Mouse (Mus musculus): ENCODE measurements around the gene Helt. TPM values are rescaled to one million over a fixed set of nuclear protein-coding genes. Genes with fewer than 3 reads are reported as not detected.

Helt gene
- polyA plus RNA-seq, 1 experiment, result not detected

DNA sequence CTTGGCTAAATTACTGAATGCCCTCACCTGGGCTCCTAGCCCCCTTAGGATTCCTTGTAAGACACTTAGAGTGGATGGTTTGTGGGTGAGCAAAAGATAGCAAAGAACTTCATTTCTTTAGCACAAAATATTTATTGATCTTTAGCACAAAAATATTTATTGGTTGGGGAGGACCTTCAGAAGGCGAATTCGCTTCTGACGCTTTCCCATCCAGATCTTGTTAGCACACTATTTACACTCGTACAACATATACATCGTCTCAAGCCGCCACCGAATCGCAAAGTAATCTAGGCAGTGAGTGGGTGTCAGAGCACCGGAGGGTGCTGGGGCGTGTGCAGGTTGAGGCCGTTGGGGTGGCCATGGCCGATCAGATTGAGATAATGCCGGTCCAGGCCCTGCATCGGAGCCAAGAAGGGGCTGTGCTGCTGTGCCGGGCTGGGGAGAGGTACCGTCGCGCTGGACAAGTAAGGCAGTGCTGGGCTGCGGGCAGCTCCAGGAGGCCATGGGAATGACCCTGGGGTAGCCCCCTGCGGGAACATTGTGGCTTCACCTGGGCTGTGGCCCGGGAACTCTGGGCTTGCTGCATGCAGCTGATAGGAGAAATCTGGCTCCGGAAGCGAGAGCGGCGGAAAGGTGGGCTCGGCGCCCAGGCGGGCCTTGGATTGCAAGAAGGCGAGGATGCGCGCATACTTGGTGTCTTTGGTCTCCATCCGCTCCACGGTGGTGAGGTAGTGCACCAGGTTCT is 2.4 kb downstream of the Helt start:
- Histone ChIP-seq H3K36me3 (ENCODE audit: control insufficient read depth, insufficient read depth, low read length) (no peaks in the 10 kb centered on the region), H3K4me1 (replicated peaks; ENCODE audit: control insufficient read depth, insufficient read depth, low read length) (no peaks in the 10 kb centered on the region), H3K27ac (ENCODE audit: control insufficient read depth, insufficient read depth, low read length) (no peak overlapping the region), H3K4me3 (ENCODE audit: control insufficient read depth, insufficient read depth, low read length) (no peak overlapping the region), H3K27me3 (ENCODE audit: control insufficient read depth, insufficient read depth, low read length) (peaks cover 10% of the 10 kb centered on the region; the same call in 1 of the 2 replicates)
- WGBS, result 11% methylated on average over 33 of the region's 33 CpGs
- TF ChIP-seq POLR2A (IDR thresholded peaks at IDR 0.05; ENCODE audit: control insufficient read depth, extremely low read depth, insufficient read depth, low read length, poor library complexity) (no peak), CTCF (IDR thresholded peaks at IDR 0.05; ENCODE audit: borderline replicate concordance, control insufficient read depth, extremely low read depth, insufficient read depth, low read length, poor library complexity) (no peak)
- DNase-seq, result no peak

DNA sequence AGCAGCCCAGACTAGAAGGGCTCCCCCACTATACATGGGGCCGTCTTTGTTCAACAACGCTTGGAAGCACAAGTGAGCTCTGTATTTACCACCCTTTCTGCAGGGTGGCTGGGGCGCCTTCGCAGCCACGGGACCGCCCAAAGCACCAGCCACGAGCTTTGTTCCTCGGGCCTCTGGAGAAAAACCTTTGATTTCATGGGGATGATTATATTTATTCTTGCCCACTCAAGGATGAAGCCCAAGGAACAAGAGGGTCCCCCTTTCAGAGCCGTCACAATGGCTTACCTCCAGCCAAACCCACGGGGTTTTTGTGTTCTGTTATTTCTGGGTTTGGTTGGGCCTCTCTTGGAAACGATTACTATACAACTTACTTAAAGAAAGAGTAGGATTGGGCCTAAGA is 5.2 kb downstream of the Helt start:
- no peak overlapping the region for H3K27ac ChIP-seq (ENCODE audit: control insufficient read depth, insufficient read depth, low read length)
- TF ChIP-seq POLR2A (IDR thresholded peaks at IDR 0.05; ENCODE audit: control insufficient read depth, extremely low read depth, insufficient read depth, low read length, poor library complexity) (no peak), CTCF (IDR thresholded peaks at IDR 0.05; ENCODE audit: borderline replicate concordance, control insufficient read depth, extremely low read depth, insufficient read depth, low read length, poor library complexity) (no peak)
- no peaks in the 10 kb centered on the region for H3K36me3 ChIP-seq (ENCODE audit: control insufficient read depth, insufficient read depth, low read length)
- 50% methylated on average over 11 of the region's 11 CpGs for WGBS
- peaks cover 8% of the 10 kb centered on the region; the same call in 1 of the 2 replicates for H3K27me3 ChIP-seq (ENCODE audit: control insufficient read depth, insufficient read depth, low read length)
- H3K4me1 ChIP-seq (replicated peaks; ENCODE audit: control insufficient read depth, insufficient read depth, low read length), result no peaks in the 10 kb centered on the region
- DNase-seq, result no peak
- no peak overlapping the region for H3K4me3 ChIP-seq (ENCODE audit: control insufficient read depth, insufficient read depth, low read length)

DNA sequence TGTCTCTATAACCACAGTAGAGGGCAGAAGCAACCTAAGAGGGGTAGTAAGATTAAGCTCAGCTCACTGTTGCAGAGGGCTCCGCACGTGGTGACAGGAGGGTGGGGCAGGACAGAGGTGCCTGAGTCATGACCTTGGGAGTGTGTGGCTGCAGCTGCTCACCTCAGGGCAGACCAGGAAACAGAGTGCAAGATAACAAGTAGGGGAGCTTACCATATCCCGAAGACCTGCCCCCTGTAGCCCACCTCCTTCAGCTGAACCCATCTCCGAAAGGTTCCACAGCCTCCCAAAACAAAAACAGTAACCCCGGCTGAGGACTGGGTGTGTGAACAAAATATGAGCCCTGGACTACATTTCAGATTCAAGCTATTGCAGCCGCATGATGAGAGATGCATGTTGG is 6.5 kb downstream of the Helt start:
- no peaks in the 10 kb centered on the region for H3K36me3 ChIP-seq (ENCODE audit: control insufficient read depth, insufficient read depth, low read length)
- H3K27ac ChIP-seq (ENCODE audit: control insufficient read depth, insufficient read depth, low read length), result no peak overlapping the region
- no peaks in the 10 kb centered on the region for H3K4me1 ChIP-seq (replicated peaks; ENCODE audit: control insufficient read depth, insufficient read depth, low read length)
- peaks cover 2% of the 10 kb centered on the region; the same call in 1 of the 2 replicates for H3K27me3 ChIP-seq (ENCODE audit: control insufficient read depth, insufficient read depth, low read length)
- no peak for DNase-seq
- WGBS, result 90% methylated on average over 6 of the region's 6 CpGs
- TF ChIP-seq CTCF (IDR thresholded peaks at IDR 0.05; ENCODE audit: borderline replicate concordance, control insufficient read depth, extremely low read depth, insufficient read depth, low read length, poor library complexity) (no peak), POLR2A (IDR thresholded peaks at IDR 0.05; ENCODE audit: control insufficient read depth, extremely low read depth, insufficient read depth, low read length, poor library complexity) (no peak)
- H3K4me3 ChIP-seq (ENCODE audit: control insufficient read depth, insufficient read depth, low read length), result no peak overlapping the region

DNA sequence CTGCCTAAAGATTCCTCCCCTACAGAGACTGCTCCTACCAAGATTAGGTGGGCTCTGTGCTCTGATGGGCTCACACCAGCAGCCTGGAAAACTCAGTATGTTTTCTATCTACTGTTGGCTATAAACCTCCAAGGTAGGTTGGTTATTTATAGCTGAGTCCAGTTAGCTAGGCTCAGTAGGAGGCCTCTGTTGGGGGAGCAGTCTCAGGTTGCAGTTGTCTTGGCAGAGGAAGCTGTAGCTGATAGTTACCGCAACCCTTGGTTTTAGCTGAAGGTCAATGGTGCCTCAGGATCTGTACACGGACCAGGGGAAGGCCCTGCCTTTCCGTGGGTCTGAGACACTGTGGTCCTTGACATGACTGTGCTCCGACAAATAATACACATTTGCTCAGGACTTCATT is 8.5 kb downstream of the Helt start:
- TF ChIP-seq POLR2A (IDR thresholded peaks at IDR 0.05; ENCODE audit: control insufficient read depth, extremely low read depth, insufficient read depth, low read length, poor library complexity), result no peak
- TF ChIP-seq CTCF (IDR thresholded peaks at IDR 0.05; ENCODE audit: borderline replicate concordance, control insufficient read depth, extremely low read depth, insufficient read depth, low read length, poor library complexity), result no peak
- no peak for DNase-seq
- H3K27ac ChIP-seq (ENCODE audit: control insufficient read depth, insufficient read depth, low read length), result no peak overlapping the region

GRCm38 (mm10) chr8:46281536-46281935 is 12.9 kb downstream of the Helt start:
- Histone ChIP-seq H3K27me3 (ENCODE audit: control insufficient read depth, insufficient read depth, low read length) (no peaks in the 10 kb centered on the region), H3K4me3 (ENCODE audit: control insufficient read depth, insufficient read depth, low read length) (no peak overlapping the region), H3K27ac (ENCODE audit: control insufficient read depth, insufficient read depth, low read length) (no peak overlapping the region), H3K36me3 (ENCODE audit: control insufficient read depth, insufficient read depth, low read length) (no peaks in the 10 kb centered on the region), H3K4me1 (replicated peaks; ENCODE audit: control insufficient read depth, insufficient read depth, low read length) (no peaks in the 10 kb centered on the region)
- WGBS, result 11% methylated on average over 13 of the region's 13 CpGs
- TF ChIP-seq POLR2A (IDR thresholded peaks at IDR 0.05; ENCODE audit: control insufficient read depth, extremely low read depth, insufficient read depth, low read length, poor library complexity) (no peak), CTCF (IDR thresholded peaks at IDR 0.05; ENCODE audit: borderline replicate concordance, control insufficient read depth, extremely low read depth, insufficient read depth, low read length, poor library complexity) (peak; percentile 58; the same call in 1 of the 2 replicates)
- DNase-seq, result peak; percentile 47

More for the DNA sequence above, 8.5 kb downstream of the Helt start:
- H3K36me3 ChIP-seq (ENCODE audit: control insufficient read depth, insufficient read depth, low read length), result no peaks in the 10 kb centered on the region
- 91% methylated on average over 4 of the region's 4 CpGs for WGBS
- no peaks in the 10 kb centered on the region for H3K4me1 ChIP-seq (replicated peaks; ENCODE audit: control insufficient read depth, insufficient read depth, low read length)
- no peak overlapping the region for H3K4me3 ChIP-seq (ENCODE audit: control insufficient read depth, insufficient read depth, low read length)
- no peaks in the 10 kb centered on the region for H3K27me3 ChIP-seq (ENCODE audit: control insufficient read depth, insufficient read depth, low read length)

DNA sequence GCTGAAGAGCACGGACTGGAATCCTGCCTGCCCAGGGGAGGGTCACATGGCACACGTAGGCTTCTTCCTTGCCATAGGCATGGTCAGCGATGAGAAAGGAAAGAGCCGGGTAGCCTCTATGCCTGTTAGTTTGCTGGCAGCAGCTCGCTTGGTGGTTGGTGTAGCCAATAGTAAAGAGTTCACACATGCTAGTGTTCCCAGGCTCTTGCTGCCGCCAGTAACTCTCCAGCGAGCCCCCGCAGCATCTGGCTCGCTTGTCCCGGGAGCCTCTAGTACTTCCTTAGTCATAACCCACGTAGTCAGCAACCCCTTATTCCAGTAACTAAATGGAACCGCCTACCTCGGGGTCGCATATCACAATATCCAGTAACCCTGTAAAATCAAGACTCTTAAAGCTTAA is 17.5 kb downstream of the Helt start:
- WGBS, result 88% methylated on average over 14 of the region's 14 CpGs
- H3K36me3 ChIP-seq (ENCODE audit: control insufficient read depth, insufficient read depth, low read length), result no peaks in the 10 kb centered on the region
- H3K4me3 ChIP-seq (ENCODE audit: control insufficient read depth, insufficient read depth, low read length), result no peak overlapping the region
- no peaks in the 10 kb centered on the region for H3K4me1 ChIP-seq (replicated peaks; ENCODE audit: control insufficient read depth, insufficient read depth, low read length)
- no peaks in the 10 kb centered on the region for H3K27me3 ChIP-seq (ENCODE audit: control insufficient read depth, insufficient read depth, low read length)
- DNase-seq, result no peak
- TF ChIP-seq CTCF (IDR thresholded peaks at IDR 0.05; ENCODE audit: borderline replicate concordance, control insufficient read depth, extremely low read depth, insufficient read depth, low read length, poor library complexity) (no peak), POLR2A (IDR thresholded peaks at IDR 0.05; ENCODE audit: control insufficient read depth, extremely low read depth, insufficient read depth, low read length, poor library complexity) (no peak)
- no peak overlapping the region for H3K27ac ChIP-seq (ENCODE audit: control insufficient read depth, insufficient read depth, low read length)
